Mouse (Mus musculus): ENCODE results near the gene Myl12a. TPM values are rescaled to one million over a fixed set of nuclear protein-coding genes. Genes with fewer than 3 reads are reported as not detected.

The Myl12a gene
- polyA plus RNA-seq, 1 experiment from 2014 or later = 556 TPM

DNA sequence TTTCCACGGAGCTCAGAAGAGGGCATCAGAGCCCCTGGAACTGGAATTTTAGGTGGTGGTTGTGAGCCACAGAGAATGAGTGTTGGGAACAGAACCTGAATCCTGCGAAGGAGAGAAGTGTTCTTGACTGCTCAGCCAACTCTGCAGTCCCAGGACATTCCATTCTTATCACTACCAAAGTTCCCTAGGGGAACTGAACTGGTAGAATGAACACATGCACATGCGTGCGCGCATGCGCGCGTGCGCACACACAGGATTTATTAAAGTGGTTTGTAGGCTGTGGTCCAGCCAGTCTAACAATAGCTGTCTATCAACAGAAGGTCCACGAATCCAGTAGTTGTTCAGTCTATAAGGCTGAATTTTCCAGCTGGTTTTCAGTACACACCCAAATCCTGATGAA, 21.4 kb upstream of the Myl12a start:
- WGBS = 92% methylated on average over 10 of the region's 10 CpGs
- no peak overlapping the region for H3K27ac ChIP-seq
- no peak overlapping the region for H3K4me3 ChIP-seq (replicated peaks)
- no peak overlapping the region for H3K4me2 ChIP-seq (replicated peaks)
- ATAC-seq = no peak
- no peaks in the 10 kb centered on the region for H3K9me3 ChIP-seq
- no peak overlapping the region for H3K9ac ChIP-seq
- H3K27me3 ChIP-seq (replicated peaks) = no peaks in the 10 kb centered on the region
- H3K4me1 ChIP-seq (replicated peaks) = peaks cover 9% of the 10 kb centered on the region
- H3K36me3 ChIP-seq = no peaks in the 10 kb centered on the region

DNA sequence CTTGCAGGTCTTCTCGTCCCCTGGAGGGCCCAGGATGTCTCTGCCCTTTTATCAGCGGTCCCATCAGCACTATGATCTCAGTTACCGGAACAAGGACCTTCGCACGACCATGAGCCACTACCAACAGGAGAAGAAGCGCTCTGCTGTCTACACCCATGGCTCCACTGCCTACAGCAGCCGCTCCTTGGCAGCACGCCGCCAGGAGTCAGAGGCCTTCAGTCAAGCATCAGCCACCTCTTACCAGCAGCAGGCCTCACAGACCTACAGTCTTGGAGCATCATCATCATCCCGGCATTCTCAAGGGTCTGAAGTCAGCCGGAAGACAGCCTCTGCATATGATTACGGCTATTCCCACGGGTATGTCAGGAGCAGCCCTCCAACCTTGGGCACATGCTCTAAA, 20.2 kb upstream of the Myl12a start:
- ATAC-seq = no peak
- Histone ChIP-seq H3K4me3 (replicated peaks) (no peak overlapping the region), H3K4me2 (replicated peaks) (no peak overlapping the region), H3K9ac (no peak overlapping the region), H3K36me3 (no peaks in the 10 kb centered on the region), H3K27me3 (replicated peaks) (no peaks in the 10 kb centered on the region), H3K9me3 (no peaks in the 10 kb centered on the region), H3K4me1 (replicated peaks) (peaks cover 11% of the 10 kb centered on the region), H3K27ac (no peak overlapping the region)
- WGBS = 88% methylated on average over 13 of the region's 13 CpGs

- H3K4me2 ChIP-seq (replicated peaks) = peak overlapping the region; percentile 34; the same call in 1 of the 2 replicates
- peak overlapping the region; percentile 6; the same call in 1 of the 2 replicates for H3K4me3 ChIP-seq (replicated peaks)
- 51% methylated on average over 9 of the region's 9 CpGs for WGBS
Measured at GRCm38 (mm10) chr17:71019860-71020259, 17.2 kb upstream of the Myl12a start.

GRCm38 (mm10) chr17:71019309-71019655, 16.6 kb upstream of the Myl12a start:
- Histone ChIP-seq H3K27ac (peak overlapping the region; percentile 57; the same call in 1 of the 2 replicates), H3K9me3 (no peaks in the 10 kb centered on the region), H3K36me3 (no peaks in the 10 kb centered on the region), H3K4me3 (replicated peaks) (peak overlapping the region; percentile 6; the same call in 1 of the 2 replicates), H3K27me3 (replicated peaks) (no peaks in the 10 kb centered on the region), H3K4me2 (replicated peaks) (peak overlapping the region; percentile 34), H3K4me1 (replicated peaks) (peaks cover 11% of the 10 kb centered on the region), H3K9ac (peak overlapping the region; percentile 18; the same call in 1 of the 2 replicates)
- WGBS = 20% methylated on average over 6 of the region's 6 CpGs
- ATAC-seq = peak; percentile 71

More at GRCm38 (mm10) chr17:71019860-71020259, 17.2 kb upstream of the Myl12a start:
- no peaks in the 10 kb centered on the region for H3K9me3 ChIP-seq
- peak overlapping the region; percentile 57; the same call in 1 of the 2 replicates for H3K27ac ChIP-seq
- no peaks in the 10 kb centered on the region for H3K36me3 ChIP-seq
- peaks cover 11% of the 10 kb centered on the region for H3K4me1 ChIP-seq (replicated peaks)
- no peaks in the 10 kb centered on the region for H3K27me3 ChIP-seq (replicated peaks)
- ATAC-seq = no peak
- H3K9ac ChIP-seq = peak overlapping the region; percentile 18; the same call in 1 of the 2 replicates

- Histone ChIP-seq H3K4me1 (replicated peaks) (peaks cover 11% of the 10 kb centered on the region), H3K27ac (0 out of 2 replicates have a peak overlapping the region, but pooled peaks have one; percentile 57), H3K27me3 (replicated peaks) (no peaks in the 10 kb centered on the region), H3K4me2 (replicated peaks) (peak overlapping the region; percentile 34; the same call in 1 of the 2 replicates), H3K4me3 (replicated peaks) (0 out of 2 replicates have a peak overlapping the region, but pooled peaks have one; percentile 6), H3K9me3 (no peaks in the 10 kb centered on the region), H3K9ac (0 out of 2 replicates have a peak overlapping the region, but pooled peaks have one; percentile 18), H3K36me3 (no peaks in the 10 kb centered on the region)
- ATAC-seq = no peak
- 82% methylated on average over 15 of the region's 15 CpGs for WGBS
Measured at GRCm38 (mm10) chr17:71018616-71019308, 16.1 kb upstream of the Myl12a start.

GRCm38 (mm10) chr17:71018151-71018550, 15.5 kb upstream of the Myl12a start:
- no peak for ATAC-seq
- 96% methylated on average over 3 of the region's 3 CpGs for WGBS
- H3K4me2 ChIP-seq (replicated peaks) = no peak overlapping the region
- no peak overlapping the region for H3K4me3 ChIP-seq (replicated peaks)
- no peaks in the 10 kb centered on the region for H3K27me3 ChIP-seq (replicated peaks)
- no peaks in the 10 kb centered on the region for H3K36me3 ChIP-seq
- no peaks in the 10 kb centered on the region for H3K9me3 ChIP-seq
- peaks cover 11% of the 10 kb centered on the region for H3K4me1 ChIP-seq (replicated peaks)
- no peak overlapping the region for H3K9ac ChIP-seq
- H3K27ac ChIP-seq = no peak overlapping the region

DNA sequence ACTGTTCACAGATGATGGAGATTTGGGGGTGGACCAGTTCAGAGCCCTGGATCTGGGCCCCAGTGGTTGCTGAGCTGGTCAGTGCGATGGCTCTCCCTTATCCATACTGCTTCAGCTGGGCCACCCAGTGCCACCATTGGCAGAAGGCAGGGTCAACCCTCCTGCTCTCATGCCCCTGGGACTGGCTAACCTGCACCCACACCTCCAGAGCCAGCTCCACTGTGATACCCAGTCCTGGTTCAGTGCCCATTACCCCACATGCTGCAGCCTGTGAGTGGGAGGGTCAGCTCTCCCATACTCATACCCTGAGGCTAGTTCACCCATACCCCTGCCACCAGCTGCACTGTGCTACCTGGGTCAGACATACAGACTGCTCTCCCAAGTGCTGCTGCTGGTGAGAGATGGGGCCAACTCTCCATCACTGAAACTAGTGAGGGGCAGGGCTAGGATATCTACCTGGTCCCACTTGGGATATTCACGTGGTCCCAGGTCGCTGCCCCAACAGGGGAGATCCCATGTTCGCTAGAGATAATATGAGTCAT, 14.8 kb upstream of the Myl12a start:
- no peak overlapping the region for H3K27ac ChIP-seq
- H3K9ac ChIP-seq = no peak overlapping the region
- H3K27me3 ChIP-seq (replicated peaks) = no peaks in the 10 kb centered on the region
- 89% methylated on average over 4 of the region's 4 CpGs for WGBS
- ATAC-seq = no peak
- no peaks in the 10 kb centered on the region for H3K36me3 ChIP-seq
- H3K4me1 ChIP-seq (replicated peaks) = peaks cover 11% of the 10 kb centered on the region
- H3K9me3 ChIP-seq = no peaks in the 10 kb centered on the region
- H3K4me2 ChIP-seq (replicated peaks) = no peak overlapping the region
- no peak overlapping the region for H3K4me3 ChIP-seq (replicated peaks)

DNA sequence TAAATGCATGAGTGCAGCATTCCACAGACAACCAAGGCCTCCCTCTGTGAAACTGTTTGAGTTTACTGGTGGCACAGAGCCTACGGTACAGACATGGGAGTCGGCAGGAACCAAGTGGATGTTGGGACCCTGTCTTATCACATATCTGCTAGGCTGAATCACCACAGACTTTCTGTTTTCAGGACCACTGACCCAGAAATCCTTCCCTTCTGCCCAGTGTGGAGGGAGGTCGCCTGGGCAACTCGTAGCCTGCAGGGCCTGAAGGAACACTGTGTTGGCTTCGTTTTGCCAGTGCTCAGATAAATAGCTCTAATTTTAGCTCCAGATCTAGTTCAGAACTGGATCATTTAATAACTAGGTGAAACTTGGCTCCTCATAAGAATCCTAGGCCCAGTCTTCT, 12.2 kb upstream of the Myl12a start:
- Histone ChIP-seq H3K9me3 (no peaks in the 10 kb centered on the region), H3K27ac (no peak overlapping the region), H3K9ac (no peak overlapping the region), H3K4me2 (replicated peaks) (no peak overlapping the region), H3K4me3 (replicated peaks) (no peak overlapping the region), H3K36me3 (no peaks in the 10 kb centered on the region), H3K27me3 (replicated peaks) (no peaks in the 10 kb centered on the region), H3K4me1 (replicated peaks) (peaks cover 10% of the 10 kb centered on the region)
- WGBS = 72% methylated on average over 5 of the region's 5 CpGs
- no peak for ATAC-seq

DNA sequence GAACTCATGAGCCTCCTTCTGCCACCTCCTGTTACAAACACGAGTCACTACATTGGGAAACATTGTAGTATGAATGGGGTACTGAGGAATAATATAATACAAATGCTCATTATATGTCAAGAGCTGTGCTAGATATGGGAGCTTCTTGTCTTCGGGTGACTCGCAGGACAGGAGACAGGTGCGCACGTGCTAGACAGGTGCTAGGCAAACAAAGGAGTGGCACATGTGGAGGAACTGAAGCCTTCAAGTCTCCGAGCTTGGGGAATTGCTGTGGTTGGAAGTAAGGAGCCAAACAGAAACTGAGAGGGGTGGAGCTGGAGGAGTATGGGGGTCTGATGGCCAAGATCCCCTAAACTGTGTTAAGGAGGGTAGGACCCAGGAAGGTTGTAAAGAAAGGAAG, 10.4 kb upstream of the Myl12a start:
- Histone ChIP-seq H3K36me3 (no peaks in the 10 kb centered on the region), H3K27me3 (replicated peaks) (no peaks in the 10 kb centered on the region), H3K4me1 (replicated peaks) (no peaks in the 10 kb centered on the region), H3K27ac (no peak overlapping the region), H3K4me2 (replicated peaks) (no peak overlapping the region), H3K9me3 (no peaks in the 10 kb centered on the region), H3K9ac (no peak overlapping the region), H3K4me3 (replicated peaks) (no peak overlapping the region)
- 0 out of 2 replicates have a peak, but pooled peaks have one; percentile 46 for ATAC-seq
- WGBS = 66% methylated on average over 6 of the region's 6 CpGs

- Histone ChIP-seq H3K4me1 (replicated peaks) (no peaks in the 10 kb centered on the region), H3K27ac (no peak overlapping the region), H3K9me3 (no peaks in the 10 kb centered on the region), H3K9ac (no peak overlapping the region), H3K27me3 (replicated peaks) (no peaks in the 10 kb centered on the region), H3K36me3 (no peaks in the 10 kb centered on the region), H3K4me2 (replicated peaks) (no peak overlapping the region), H3K4me3 (replicated peaks) (no peak overlapping the region)
- ATAC-seq = no peak
- 85% methylated on average over 9 of the region's 9 CpGs for WGBS
Measured at GRCm38 (mm10) chr17:71011931-71012662, 9.4 kb upstream of the Myl12a start.

DNA sequence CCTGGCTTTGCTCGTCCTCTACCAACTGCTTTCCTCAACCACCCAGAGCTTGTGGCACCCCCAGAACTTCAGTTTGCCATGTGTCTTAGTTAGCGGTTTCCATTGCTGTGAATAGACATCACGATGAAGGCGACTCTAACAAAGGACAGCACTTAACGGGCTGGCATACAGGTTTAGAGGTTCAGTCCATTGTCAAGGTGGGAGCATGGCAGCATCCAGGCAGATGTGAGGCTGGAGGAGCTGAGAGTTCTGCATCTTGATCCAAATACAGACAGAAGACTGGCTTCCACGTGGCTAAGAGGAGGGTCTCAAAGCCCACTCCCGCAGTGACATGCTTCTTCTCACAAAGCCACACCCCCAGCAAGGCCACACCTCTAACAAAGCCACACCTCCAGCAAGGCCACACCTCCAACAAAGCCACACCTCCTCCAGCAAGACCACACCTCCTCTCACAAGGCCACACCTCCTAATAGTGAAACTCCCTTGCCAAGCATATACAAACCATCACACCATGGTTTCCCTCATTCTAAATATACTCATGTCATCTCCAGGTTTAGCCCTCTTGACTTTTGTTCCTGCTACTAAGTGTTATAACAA, 8.1 kb upstream of the Myl12a start:
- Histone ChIP-seq H3K4me1 (replicated peaks) (no peaks in the 10 kb centered on the region), H3K9ac (no peak overlapping the region), H3K27ac (no peak overlapping the region), H3K27me3 (replicated peaks) (no peaks in the 10 kb centered on the region), H3K36me3 (no peaks in the 10 kb centered on the region), H3K9me3 (no peaks in the 10 kb centered on the region), H3K4me3 (replicated peaks) (no peak overlapping the region), H3K4me2 (replicated peaks) (no peak overlapping the region)
- WGBS = 58% methylated on average over 7 of the region's 7 CpGs
- peak; percentile 50; the same call in 1 of the 2 replicates for ATAC-seq

DNA sequence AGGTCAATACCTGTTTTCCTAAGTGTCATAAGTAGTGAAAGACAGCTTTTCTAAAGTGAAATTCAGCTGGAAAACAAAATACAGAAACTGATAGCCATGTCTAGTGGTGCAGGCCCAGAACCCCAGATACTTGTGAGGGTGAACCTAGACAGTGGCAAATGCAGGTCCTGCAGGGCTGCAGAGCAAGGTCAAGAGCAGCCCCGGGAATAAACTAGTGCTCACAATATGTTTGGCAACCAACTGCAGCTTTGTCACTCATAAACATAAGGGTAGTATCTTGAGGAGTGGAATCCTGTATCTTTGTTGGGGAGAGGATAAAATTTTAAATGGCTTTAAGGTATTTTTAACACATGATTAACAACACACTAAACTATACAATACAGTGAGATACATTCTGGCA, 7.1 kb upstream of the Myl12a start:
- no peaks in the 10 kb centered on the region for H3K9me3 ChIP-seq
- WGBS = 78% methylated on average over 1 of the region's 1 CpGs
- H3K4me2 ChIP-seq (replicated peaks) = no peak overlapping the region
- no peaks in the 10 kb centered on the region for H3K36me3 ChIP-seq
- H3K4me3 ChIP-seq (replicated peaks) = no peak overlapping the region
- no peak overlapping the region for H3K9ac ChIP-seq
- H3K4me1 ChIP-seq (replicated peaks) = no peaks in the 10 kb centered on the region
- ATAC-seq = no peak
- H3K27me3 ChIP-seq (replicated peaks) = no peaks in the 10 kb centered on the region
- H3K27ac ChIP-seq = no peak overlapping the region
